Mouse (Mus musculus) embryonic facial prominence, embryonic 12.5 days (tissue): ENCODE data around the gene Fbxl17. TPM values are rescaled to one million over a fixed set of nuclear protein-coding genes. Genes with fewer than 3 reads are reported as not detected.
A peak's percentile ranks its signal among the peaks of the same experiment; 100 is the strongest.

Experiments used
- ATAC-seq: fragments of 200-750 bp; cut with Nextera tagmentation; 2 replicates; pipeline ENCODE4 v1.8.0; 2017; ENCODE audit not compliant: insufficient number of reproducible peaks, insufficient read depth, low FRiP score, low TSS enrichment
- H3K27ac ChIP-seq: fragments of 300-500 bp; sonication (generic); 2 replicates; pipeline ENCODE4 v1.5.1; 2016; ENCODE audit warnings: mild to moderate bottlenecking
- H3K27me3 ChIP-seq: fragments of 300-500 bp; sonication (generic); 2 replicates; pipeline ENCODE4 v1.6.1; 2016; ENCODE audit warnings: mild to moderate bottlenecking, moderate library complexity
- H3K36me3 ChIP-seq: fragments of 300-500 bp; sonication (generic); 2 replicates; pipeline ENCODE4 v1.6.1; 2016; ENCODE audit warnings: mild to moderate bottlenecking
- H3K4me1 ChIP-seq: fragments of 300-500 bp; sonication (generic); 2 replicates; pipeline ENCODE4 v1.6.1; 2016
- H3K4me2 ChIP-seq: fragments of 300-500 bp; sonication (generic); replicated peaks from 2 replicates; pipeline ENCODE4 v1.6.1; 2016; ENCODE audit warnings: mild to moderate bottlenecking, moderate library complexity
- H3K4me3 ChIP-seq: fragments of 300-500 bp; sonication (generic); 2 replicates; pipeline ENCODE4 v1.5.1; 2016; ENCODE audit warnings: mild to moderate bottlenecking
- H3K9ac ChIP-seq: fragments of 300-500 bp; sonication (generic); 2 replicates; pipeline ENCODE4 v1.6.1; 2016; ENCODE audit warnings: mild to moderate bottlenecking, moderate library complexity
- H3K9me3 ChIP-seq: fragments of 300-500 bp; sonication (generic); 2 replicates; pipeline ENCODE4 v1.6.1; 2016; ENCODE audit warnings: mild to moderate bottlenecking, moderate library complexity
- WGBS: fragments of 180-500 bp; shearing (Covaris S2); methylation state at CpG from one replicate; pipeline ENCODE4 v1.1.7; 2016; 5-methylcytosine and 5-hydroxymethylcytosine counted together
- microRNA-seq: library from miRNA; unstranded; fragments of <30 nt; microRNA quantifications from one replicate; pipeline ENCODE4, GENCODE M21; 2017
- polyA plus RNA-seq: library from polyadenylated mRNA; unstranded; fragments of >200 nt; fragmentation: Nextera tagmentation; extraction: Ambion mirVana; gene quantifications from 2 replicates; pipeline ENCODE4 v1.2.1, GENCODE M21; 2016

Gene Fbxl17
- polyA plus RNA-seq, 1 experiment from 2014 or later, result 7.9 TPM

DNA sequence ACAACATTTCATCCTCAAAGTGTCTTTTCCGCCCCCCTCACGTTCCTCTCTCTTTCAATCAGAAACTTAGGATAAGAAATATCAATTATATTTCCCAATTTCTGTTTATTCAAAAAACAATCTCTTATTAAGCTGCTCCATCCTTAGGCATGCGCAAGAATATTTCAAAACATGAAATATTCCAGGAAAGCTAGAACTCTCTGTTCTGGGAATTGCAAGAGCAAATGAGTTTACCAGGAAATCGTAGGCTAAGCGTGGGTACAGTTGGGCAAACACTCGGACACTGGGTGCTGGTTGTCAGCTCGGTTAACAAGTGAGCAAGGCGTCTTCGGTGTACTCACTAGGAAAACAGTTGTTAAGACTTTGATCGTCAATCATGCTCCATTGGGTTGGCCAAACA lies 489.0 kb downstream of the Fbxl17 start:
- no peak overlapping the region for H3K27ac ChIP-seq
- peaks cover 7% of the 10 kb centered on the region; the same call in 1 of the 2 replicates for H3K4me1 ChIP-seq
- no peak overlapping the region for H3K4me2 ChIP-seq
- H3K4me3 ChIP-seq, result no peak overlapping the region
- no peaks in the 10 kb centered on the region for H3K27me3 ChIP-seq
- no peaks in the 10 kb centered on the region for H3K9me3 ChIP-seq
- no peak for ATAC-seq
- H3K9ac ChIP-seq, result no peak overlapping the region
- WGBS, result 88% methylated on average over 10 of the region's 10 CpGs
- no peaks in the 10 kb centered on the region for H3K36me3 ChIP-seq

DNA sequence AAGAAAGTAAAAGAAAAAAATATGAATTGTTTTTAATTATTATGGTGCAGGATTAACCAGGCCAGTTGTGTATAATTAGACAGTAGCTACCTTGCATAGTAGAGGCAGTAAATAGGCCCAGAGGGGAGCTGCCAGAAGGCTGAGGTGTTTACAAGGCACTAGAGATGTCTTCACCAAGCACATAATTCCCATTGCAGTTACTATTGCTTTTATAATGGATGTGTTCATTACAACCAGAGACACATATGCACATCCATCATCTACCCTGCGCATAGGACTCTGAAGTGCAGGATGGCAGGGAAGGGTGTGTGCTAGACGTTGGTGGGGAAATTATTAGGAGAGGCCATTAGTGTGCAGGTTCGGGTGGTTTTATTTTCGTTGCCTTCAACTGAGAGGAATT lies 491.0 kb downstream of the Fbxl17 start:
- ATAC-seq, result no peak
- no peaks in the 10 kb centered on the region for H3K9me3 ChIP-seq

DNA sequence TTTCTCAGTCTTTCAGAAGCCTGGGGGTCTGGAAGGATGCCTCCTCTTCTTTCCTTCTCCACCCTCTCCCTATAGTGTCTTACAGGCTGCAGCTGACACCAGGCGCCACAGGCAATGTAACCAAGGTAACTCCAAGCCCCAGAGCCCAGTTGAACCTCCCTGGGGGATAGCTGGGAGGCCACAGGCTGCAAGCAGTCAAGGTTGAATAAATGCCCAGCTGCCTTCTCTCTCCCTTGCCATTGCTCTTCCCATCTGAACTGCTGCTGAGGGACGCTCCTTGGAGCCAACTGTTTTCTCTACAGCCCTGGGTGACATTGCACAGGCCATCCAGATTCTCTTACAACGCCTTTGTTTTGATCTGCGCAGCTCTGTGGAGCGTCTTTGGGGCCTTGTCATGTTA lies 491.5 kb downstream of the Fbxl17 start:
- 0 out of 2 replicates have a peak, but pooled peaks have one; percentile 50 for ATAC-seq
- H3K27ac ChIP-seq, result no peak overlapping the region
- H3K9ac ChIP-seq, result no peak overlapping the region
- H3K27me3 ChIP-seq, result no peaks in the 10 kb centered on the region
- WGBS, result 47% methylated on average over 5 of the region's 5 CpGs
- H3K4me3 ChIP-seq, result no peak overlapping the region
- H3K4me1 ChIP-seq, result peaks cover 12% of the 10 kb centered on the region
- no peaks in the 10 kb centered on the region for H3K36me3 ChIP-seq
- no peaks in the 10 kb centered on the region for H3K9me3 ChIP-seq
- no peak overlapping the region for H3K4me2 ChIP-seq

More for the DNA sequence above, 491.0 kb downstream of the Fbxl17 start:
- Histone ChIP-seq H3K27me3 (no peaks in the 10 kb centered on the region), H3K36me3 (no peaks in the 10 kb centered on the region), H3K27ac (no peak overlapping the region), H3K4me1 (peaks cover 12% of the 10 kb centered on the region), H3K4me3 (no peak overlapping the region), H3K9ac (no peak overlapping the region), H3K4me2 (no peak overlapping the region)
- WGBS, result 74% methylated on average over 4 of the region's 4 CpGs

GRCm38 (mm10) chr17:63007876-63008275 lies 491.9 kb downstream of the Fbxl17 start:
- no peak for ATAC-seq
- Histone ChIP-seq H3K36me3 (no peaks in the 10 kb centered on the region), H3K4me1 (peaks cover 12% of the 10 kb centered on the region), H3K9ac (no peak overlapping the region), H3K27me3 (no peaks in the 10 kb centered on the region), H3K4me3 (no peak overlapping the region), H3K27ac (no peak overlapping the region), H3K4me2 (no peak overlapping the region), H3K9me3 (no peaks in the 10 kb centered on the region)
- 75% methylated on average over 12 of the region's 12 CpGs for WGBS

Small RNAs within 50 kb of the gene (microRNA-seq; reads per million reads assigned to microRNA genes)
- not detected for gene Gm24813
